Mouse (Mus musculus) left cerebral cortex, postnatal 10 days (tissue): Measurements from ENCODE around the gene Myoz1. TPM values are rescaled to one million over a fixed set of nuclear protein-coding genes. Genes with fewer than 3 reads are reported as not detected.

ENCODE experiments used
- DNase-seq, 2 experiments: peaks; one replicate each; pipeline ENCODE4 v3.0.0; 2021 to 2022; ENCODE audit warnings: low spot score in 2 of 2, mixed read lengths in 1 of 2; ENCODE audit errors: extremely low spot score in 1 of 2
- intact Hi-C: fragments of 180-260 bp; cut with DNase I; formaldehyde crosslinking; loops from one replicate; pipeline ENCODE4 v1.15.1; 2025
- microRNA-seq: library from miRNA; unstranded; fragments of <30 nt; microRNA quantifications from one replicate; pipeline ENCODE4 v1.2.0, GENCODE M21; 2022
- total RNA-seq, 2 experiments: library from RNA; stranded (reverse); gene quantifications; 2 replicates each; pipeline ENCODE4 v1.2.3; 2021

Myoz1 gene
- total RNA-seq, 2 experiments from 2014 or later: not detected

DNA sequence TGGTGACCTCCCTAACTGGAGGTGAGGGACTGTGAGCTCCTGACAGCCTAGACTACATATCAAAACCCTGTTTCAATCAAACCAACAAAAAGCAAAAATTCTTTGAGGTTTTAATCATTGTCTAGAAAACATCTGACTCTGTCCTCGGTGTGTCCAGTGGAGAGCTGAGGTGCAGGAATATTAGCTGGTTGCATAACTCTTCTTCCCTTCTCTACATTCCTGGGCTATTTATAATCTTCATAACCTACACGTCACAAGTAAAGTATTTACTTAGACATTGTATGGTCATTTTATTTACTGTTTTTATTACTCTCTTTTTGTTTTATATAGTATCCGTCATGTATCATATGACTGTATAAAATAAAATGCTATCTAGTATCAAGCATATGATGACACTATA is 46.8 kb downstream of the Myoz1 start:
- intact Hi-C loops: no loop called here
- no peak for DNase-seq

DNA sequence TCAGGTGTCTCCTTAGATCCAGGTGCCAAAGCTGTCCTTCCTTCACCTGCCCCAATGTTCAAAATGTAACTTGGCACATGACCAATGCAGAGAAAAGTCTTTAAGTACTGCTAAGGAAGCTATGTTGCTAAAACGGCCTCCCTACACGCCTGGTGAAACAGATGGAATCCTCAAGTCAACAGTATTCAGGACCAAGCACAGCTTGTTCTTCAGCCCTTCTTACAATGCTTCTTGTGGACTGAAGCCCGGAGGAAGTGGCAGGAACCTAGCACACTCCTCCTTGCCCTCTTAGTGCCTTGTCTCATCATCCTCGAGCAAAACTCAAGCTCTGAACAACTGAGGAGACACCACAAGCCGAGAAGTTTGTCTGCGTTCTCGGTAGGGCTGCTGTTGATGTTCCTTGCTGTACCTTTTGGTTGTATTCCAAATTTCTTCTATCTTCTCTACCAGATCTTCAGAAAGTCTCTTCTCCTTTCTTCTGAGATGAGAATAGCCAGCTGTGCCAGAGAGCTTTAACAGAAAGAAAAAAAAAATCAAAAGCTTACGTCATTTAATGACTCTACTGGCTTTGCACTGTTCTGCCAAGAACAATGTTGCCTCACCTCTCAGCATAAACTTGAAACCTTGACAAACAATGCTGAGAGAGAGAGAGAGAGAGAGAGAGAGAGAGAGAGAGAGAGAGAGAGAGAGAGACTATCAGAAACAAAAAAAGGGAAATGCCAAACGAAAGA is 48.8 kb downstream of the Myoz1 start:
- intact Hi-C loops: no loop called here
- no peak for DNase-seq

DNA sequence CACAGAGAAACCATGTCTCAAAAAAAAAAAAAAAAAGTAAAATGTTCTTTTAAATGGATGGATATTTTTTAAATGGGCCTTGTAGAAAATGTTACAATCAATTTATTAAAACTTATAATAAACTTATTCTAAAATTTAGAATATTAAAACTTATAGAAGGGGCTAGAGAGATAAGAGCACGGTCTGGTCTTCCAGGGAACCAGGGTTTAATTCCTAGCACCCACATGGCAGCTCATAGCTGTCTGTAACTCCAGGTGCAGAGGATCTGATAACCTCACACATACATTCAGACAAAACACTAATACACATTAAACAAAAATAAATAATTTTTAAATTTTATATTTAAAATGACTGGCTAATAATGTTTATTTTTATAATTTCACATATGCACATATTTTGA is 55.1 kb downstream of the Myoz1 start:
- intact Hi-C loops: no loop called here
- no peak for DNase-seq

DNA sequence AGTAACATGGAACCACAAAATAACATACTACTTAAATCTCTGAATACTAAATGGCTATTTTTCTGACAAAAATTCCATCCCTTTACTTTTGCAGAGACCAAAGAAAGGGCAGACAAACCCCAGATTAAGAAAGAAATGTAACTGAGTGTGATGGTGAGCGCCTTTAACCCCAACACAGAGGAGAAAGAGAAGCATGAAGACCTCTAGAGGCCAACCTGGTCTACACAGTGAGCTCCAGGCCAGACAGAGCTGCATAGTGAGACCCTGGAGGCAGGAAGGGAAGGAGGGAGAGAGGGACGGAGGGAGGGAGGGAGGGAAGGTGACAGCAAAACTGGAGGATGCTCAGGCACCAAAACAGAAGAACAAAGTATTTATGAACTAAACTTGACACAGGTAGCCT is 56.1 kb downstream of the Myoz1 start:
- DNase-seq: no peak
- intact Hi-C loops: no loop called here

DNA sequence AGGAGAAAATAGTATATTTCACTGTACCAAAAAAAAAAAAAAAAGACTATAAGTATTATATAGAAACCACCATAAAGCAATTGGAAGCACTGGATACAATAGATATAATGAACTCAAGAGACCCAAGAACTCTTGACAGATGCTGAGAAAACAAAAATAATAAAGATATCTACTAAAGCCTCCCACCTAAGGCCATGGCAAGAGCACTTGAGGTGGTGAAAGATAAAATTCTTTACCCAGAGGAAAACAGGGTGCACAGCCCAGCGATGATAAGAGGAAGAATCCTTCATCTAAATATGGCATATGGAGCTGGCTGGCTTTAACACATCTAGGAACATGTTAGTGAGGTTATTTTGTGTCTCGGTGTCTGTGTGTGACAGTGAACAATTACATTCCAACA is 56.8 kb downstream of the Myoz1 start:
- intact Hi-C loops: no loop called here
- no peak for DNase-seq

Small RNAs within 50 kb of the gene (microRNA-seq; reads per million reads assigned to microRNA genes)
- gene Mir6946: 1.1 reads per million

Other genes with a start within 250 kb of the Myoz1 start
- gene Cfap70, start 204.3 kb downstream of the Myoz1 start, total RNA-seq: 1 to 10 TPM; 2.5 to 3.0 TPM
- 10 to 100 TPM; 50.6 to 52.6 TPM for gene Anxa7, start 176.4 kb downstream of the Myoz1 start, total RNA-seq
- 1 to 10 TPM in 1 of 2 experiments, under 1 TPM in 1; 0.97 to 1.1 TPM for gene Mss51, start 159.6 kb downstream of the Myoz1 start, total RNA-seq
- gene Ppp3cb, start 110.0 kb downstream of the Myoz1 start, total RNA-seq: 100 to 1,000 TPM; 434 TPM
- 10 to 100 TPM; 21.2 to 29.3 TPM for gene Usp54, start 15.5 kb downstream of the Myoz1 start, total RNA-seq
- gene Synpo2l, start 11.8 kb upstream of the Myoz1 start, total RNA-seq: under 1 TPM; 0.36 to 0.73 TPM
- gene Sec24c, start 17.8 kb upstream of the Myoz1 start, total RNA-seq: 100 to 1,000 TPM; 102 to 109 TPM
- 10 to 100 TPM; 19.6 to 20.3 TPM for gene Fut11, start 38.4 kb upstream of the Myoz1 start, total RNA-seq
- 10 to 100 TPM; 61.3 to 67.0 TPM for gene Chchd1, start 46.5 kb upstream of the Myoz1 start, total RNA-seq
- 100 to 1,000 TPM; 134 to 138 TPM for gene Zswim8, start 51.0 kb upstream of the Myoz1 start, total RNA-seq
- 10 to 100 TPM; 17.3 to 21.8 TPM for gene Ndst2, start 78.0 kb upstream of the Myoz1 start, total RNA-seq
- gene Camk2g, start 137.5 kb upstream of the Myoz1 start, total RNA-seq: 100 to 1,000 TPM; 255 to 269 TPM
- gene Plau, start 180.1 kb upstream of the Myoz1 start, total RNA-seq: 1 to 10 TPM; 3.4 to 4.2 TPM